Mouse (Mus musculus) gastrocnemius, postnatal 14 days (tissue): Measurements from ENCODE around the gene Cdk5r1. TPM values are rescaled to one million over a fixed set of nuclear protein-coding genes. Genes with fewer than 3 reads are reported as not detected.
A peak's percentile ranks its signal among the peaks of the same experiment; 100 is the strongest.
"Not testable (repeated sequence)": the region's sequence is repeated elsewhere in the genome, so short reads cannot be mapped to it uniquely, and the experiment has no call there.

Experiments
- DNase-seq: peaks from one replicate; pipeline ENCODE4 v3.0.0; 2021; ENCODE audit warnings: mixed read lengths
- intact Hi-C: fragments of 180-260 bp; cut with DNase I; formaldehyde crosslinking; loops from one replicate; pipeline ENCODE4 v1.15.1; 2025; ENCODE audit warnings: low total_unique reads
- long read RNA-seq, 2 experiments: library from polyadenylated mRNA; stranded (forward); transcript quantifications; one replicate each; pipeline ENCODE4 v2.0.0; 2021
- total RNA-seq, 2 experiments: library from RNA; stranded (reverse); gene quantifications; 2 replicates each; pipeline ENCODE4 v1.2.3; 2021

Gene Cdk5r1
- total RNA-seq: 1 to 10 TPM; 1.5 to 3.0 TPM
- long read RNA-seq, experiment 1: 0 reads
- long read RNA-seq, experiment 2, full-length matches to known transcripts: 1 of 1 reads
- long read RNA-seq, experiment 2, partial matches to known transcripts: 0 of 1 reads
- long read RNA-seq, experiment 2, other reads (novel, unspliced or antisense): 0 of 1 reads

DNA sequence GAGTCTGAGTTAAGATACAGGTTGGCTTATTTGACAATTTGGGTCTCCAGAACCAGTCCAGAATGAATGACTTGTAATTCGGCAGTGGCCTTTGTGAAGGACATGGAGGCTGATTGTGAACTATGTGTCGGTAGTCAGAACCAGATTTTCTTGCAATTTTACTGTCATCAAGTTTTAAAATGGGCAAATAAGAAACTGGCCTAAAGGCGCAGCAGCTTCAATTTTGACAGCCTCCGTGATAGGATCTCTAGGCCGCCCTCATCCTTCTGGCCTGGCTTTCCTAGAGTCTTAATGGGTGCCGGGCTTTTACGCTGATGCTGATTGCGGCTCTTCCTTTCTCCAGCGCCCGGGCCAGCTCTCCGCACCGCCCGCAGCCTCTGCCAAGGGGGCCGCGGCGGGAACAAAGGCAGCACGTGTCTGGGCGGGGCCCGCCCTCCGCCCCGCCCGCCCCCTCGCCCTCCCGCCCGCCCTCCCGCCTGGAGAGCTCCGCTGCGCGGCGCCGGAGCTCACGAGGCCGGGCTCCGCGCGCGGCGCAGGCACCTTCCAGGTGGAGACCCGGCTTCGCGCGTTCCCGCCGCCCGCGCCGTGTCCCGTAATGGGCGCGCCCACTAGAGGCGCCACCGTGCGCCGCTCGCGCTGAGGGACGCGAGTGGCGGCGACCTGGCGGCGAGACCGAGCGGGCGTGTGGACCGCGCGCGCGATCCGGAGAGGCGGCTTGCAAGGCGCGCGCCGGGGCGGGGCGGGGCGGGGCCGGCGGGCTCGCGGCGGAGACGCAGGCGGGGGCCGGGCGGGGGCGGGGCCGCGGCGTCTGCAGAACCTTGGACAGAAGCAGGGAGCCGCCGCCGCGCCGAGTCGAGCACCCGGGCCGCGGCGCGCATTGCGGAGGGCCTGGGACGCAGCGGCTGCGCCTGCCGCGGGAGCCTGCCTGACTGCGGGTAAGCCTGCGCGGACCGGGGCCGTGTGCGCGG is at the start of gene Cdk5r1:
TSS of gene Cdk5r1 (plus strand) at position 802 of the 968 bp plus-strand sequence.
- intact Hi-C loops: no loop called here
- DNase-seq: peak; percentile 84

DNA sequence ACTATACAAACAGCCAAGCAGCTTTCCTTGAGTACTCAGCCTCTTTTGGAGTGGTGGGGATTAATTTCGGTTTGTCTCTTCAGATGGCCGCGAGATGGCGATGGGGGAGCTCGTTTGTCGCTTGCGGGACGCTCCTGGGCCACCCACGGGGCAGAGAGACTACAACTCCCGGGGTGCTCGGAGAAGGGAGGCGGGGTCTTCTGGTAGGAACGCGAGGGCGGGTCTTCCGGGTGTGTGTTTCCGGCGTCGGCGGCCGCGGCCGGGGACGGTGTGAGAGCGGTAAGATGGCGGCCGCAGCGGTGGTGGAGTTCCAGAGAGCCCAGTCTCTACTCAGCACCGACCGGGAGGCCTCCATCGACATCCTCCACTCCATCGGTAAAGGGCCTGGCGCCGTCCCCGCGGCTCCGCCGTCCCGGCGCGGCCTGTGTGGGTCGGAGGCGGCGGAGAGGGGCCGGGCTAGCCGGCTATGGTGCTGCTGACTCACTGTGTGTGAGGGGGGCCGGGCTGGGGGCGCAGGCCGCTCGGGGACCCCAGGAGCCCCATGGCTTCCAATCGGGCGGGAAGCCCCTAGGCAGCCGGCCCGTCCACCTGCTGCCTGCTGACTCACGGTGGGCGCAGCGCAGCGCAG is 48.3 kb upstream of the Cdk5r1 start, which contains the start of gene Psmd11:
TSS of gene Psmd11 (plus strand) at position 235 of the 628 bp plus-strand sequence.
- intact Hi-C loops: loop anchor here (5.0 kb wide), 1 partner anchor 244 kb away; no protein-coding TSS in a partner anchor
- peak; percentile 98 for DNase-seq

DNA sequence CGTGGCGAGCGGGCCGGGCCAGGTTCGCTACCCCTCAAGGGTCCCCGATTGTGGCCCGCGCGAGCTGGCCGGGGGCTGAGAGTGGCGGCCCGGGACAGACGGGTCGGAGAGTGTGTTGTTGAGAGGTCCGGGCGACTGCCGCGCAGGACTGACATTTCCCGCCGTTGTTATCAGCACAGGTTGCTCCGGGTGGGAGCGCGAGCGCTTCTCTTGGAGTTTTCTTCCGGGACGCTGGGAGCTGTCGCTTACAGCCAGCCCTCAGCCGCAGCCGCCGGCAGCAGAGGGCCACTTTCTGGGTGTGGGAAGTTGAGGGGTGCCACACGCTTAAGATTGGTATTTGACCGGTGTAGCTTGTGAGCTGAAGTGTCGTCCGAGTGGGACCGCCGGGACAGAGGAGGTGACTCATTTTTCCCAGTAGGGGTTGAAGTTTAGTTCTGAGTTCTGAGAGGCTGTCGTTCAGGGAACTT is 47.8 kb upstream of the Cdk5r1 start:
- intact Hi-C loops: loop anchor here (5.0 kb wide), 1 partner anchor 243 kb away; no protein-coding TSS in a partner anchor
- DNase-seq: peak; percentile 24

DNA sequence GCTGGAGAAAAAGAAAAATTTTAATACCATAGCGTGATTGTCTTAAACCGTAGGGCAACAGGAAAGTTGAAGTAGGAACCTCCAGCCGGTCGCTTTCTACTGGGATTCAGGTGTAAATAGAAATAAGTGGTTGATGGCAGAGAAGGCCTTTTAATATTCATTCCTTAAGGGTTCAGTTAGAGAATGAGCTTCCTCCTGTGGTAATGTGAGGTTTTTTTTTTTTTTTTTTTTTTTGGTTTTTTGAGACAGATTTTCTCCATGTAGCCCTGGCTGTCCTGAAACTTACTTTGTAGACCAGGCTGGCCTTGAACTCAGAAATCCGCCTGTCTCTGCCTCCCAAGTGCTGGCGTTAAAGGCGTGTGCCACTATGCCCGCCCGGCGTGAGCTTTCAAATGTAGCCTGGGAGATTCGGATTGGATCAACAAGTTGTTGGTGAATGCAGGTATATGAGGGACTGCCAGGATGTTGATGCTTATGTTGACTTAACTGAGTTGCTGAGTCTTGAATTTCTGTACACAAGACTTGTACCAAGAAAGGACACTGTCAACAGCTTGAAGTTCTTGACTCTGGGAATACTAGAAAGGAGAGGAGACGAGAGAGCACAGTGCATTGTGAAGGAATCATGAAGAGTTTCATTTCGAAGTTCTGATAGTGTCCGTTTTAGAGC is 47.2 kb upstream of the Cdk5r1 start:
- intact Hi-C loops: loop anchor here (5.0 kb wide), 1 partner anchor 243 kb away; no protein-coding TSS in a partner anchor
- no peak for DNase-seq

DNA sequence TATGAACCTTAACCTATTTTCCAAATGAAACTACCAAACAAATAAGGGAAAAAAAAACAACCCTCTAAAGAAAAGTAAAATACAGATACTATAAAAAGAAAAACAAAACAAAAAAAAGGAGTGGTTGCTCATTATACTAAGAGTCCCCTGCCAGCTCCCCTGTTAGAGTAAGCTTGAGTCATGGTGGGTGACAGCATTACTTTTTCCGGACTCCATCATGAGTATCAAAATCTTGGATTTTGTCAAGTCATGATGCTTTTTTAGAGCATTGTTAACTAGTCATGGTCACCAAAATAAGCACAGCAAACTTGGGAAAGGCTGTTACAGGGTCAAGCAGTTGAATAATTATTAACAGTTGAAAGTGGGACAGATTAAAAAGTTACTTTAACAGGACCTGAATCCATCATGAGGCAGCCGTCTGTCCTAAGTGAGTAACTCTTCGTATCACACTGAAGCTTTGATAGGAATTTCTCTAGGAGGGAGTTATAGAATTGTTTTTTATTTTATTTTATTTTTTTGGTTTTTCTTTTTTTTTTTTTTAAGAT is 46.4 kb upstream of the Cdk5r1 start:
- DNase-seq: no peak
- intact Hi-C loops: no loop called here

DNA sequence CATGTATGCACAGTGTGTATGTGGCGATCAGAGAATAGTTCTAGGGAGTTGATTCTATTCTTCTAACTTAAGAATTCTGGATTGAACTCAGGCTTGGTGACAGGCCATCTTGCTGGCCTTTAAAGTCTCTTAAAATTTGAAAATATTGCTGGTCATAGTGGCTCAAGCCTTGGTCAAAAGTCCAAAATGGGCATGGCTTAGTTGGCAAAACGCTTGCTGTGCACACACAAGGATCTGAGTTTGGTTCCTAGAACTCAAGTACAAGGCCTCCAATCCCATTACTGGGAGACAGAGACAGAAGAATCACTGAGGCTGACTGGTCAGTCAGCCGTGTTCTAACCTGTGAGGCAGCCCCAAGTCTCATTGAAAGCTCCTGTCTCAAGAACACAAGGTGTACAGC is 29.9 kb upstream of the Cdk5r1 start:
- intact Hi-C loops: no loop called here
- no peak for DNase-seq

DNA sequence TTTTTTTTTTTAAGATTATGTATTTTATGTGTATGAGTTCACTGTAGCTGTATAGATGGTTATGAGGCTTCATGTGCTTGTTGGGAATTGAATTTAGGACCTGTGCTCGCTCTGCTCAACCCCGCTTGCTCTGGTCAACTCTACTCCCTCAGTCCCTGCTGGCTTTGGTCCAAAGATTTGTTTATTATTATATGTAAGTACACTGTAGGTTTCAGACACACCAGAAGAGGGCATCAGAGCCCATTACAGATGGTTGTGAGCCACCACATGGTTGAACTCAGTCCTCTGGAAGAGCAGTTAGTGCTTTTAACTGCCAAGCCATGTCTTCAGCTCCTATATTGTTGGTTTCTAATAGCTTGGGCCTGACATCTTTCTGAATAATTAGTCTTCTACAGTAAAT is 27.0 kb upstream of the Cdk5r1 start:
- DNase-seq: no peak
- intact Hi-C loops: no loop called here

DNA sequence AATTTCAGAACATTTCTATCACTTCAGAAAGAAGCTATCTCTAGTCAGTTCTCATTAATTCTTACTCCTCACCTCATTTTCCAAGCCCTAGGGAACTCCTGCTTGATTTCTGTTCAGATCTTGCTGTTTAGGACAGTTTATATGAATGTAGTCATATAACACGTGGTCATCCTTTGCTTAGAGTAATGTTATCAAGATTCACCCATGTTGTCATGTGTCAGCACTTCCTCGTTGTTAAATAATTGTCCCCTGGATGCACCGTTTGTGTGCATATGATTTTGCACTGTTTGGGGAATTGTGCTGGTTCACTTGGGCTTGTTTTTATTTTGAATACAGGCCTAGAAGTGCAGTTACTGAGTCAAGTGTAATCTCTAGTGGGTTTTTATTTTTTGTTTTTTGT is 24.6 kb upstream of the Cdk5r1 start:
- DNase-seq: no peak
- intact Hi-C loops: no loop called here

DNA sequence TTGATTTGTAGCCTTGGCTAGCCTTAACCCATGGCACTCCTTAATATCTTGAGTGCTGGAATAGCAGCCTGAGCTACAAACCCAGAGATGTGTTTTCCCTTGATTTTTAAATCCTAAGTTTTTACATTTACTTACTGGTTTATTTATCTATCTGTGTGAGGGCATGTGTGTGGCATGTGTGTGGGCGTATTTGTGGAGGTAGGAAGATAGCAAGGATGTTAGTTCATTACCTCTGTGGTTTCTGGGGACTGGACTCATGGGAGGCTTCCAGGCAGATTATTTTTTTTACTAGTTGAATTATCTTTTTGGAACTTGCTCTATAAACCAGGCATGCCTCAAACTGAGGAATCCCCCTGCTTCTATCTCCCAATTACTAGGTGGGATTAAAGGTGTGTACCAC is 23.6 kb upstream of the Cdk5r1 start:
- no peak for DNase-seq
- intact Hi-C loops: no loop called here

DNA sequence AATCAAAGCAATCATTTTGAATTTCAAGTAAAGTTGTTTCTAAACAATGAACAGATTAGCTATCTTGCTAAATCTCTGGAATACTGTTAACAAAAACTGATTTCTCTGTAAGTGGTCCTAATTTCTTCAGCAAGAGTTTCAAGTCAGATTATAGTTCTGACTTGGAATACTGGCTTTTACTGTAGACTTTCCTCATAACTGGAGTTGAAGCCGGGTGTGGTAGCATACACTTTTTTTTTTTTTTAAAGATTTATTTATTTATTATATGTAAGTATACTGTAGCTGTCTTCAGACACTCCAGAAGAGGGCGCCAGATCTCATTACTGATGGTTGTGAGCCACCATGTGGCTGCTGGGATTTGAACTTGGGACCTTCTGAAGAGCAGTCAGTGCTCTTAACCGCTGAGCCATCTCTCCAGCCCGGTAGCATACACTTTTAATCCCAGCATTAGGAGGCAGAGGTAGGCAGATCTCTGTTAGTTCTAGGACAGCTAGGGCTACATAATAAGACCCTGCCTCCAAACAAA is 13.2 kb upstream of the Cdk5r1 start:
- DNase-seq, intact Hi-C loops: not testable (repeated sequence)

DNA sequence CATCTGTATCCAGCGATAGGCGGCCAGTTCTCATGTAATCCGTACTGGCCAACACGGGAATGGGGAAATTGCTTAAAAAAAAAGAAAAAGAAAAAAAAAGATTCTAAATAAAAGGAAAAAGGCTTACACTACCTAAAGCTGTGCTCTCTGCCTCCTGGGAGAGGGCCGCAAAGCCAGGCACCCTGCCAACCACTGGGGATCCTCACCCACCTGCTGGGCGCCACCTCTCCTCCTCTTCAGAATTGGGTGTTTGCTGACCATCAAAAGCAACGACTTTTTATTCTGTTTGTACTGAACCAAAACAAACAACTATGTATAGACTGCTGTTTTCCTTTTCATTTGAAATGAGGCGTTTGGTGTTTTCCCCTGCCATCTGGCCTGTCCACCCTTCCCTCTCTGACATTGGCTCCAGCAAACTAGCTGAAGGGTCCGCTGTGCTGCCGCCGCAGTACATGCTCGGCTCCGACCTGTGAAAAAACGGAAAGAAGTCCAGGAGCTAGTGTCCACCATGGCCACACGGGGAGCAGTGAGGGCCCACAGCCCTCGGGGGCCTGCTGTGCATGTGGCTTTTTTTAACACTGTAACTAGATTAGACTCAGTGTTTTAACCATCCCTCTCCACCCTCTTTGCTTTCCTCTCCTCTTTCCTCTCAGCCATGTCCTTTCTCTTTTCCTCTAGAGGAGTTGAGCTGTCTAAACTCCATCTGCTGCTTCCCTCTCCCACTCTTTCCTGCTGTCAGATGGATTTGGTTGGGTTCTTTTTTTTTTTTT is 4.8 kb upstream of the Cdk5r1 start:
- intact Hi-C loops: no loop called here
- DNase-seq: no peak

DNA sequence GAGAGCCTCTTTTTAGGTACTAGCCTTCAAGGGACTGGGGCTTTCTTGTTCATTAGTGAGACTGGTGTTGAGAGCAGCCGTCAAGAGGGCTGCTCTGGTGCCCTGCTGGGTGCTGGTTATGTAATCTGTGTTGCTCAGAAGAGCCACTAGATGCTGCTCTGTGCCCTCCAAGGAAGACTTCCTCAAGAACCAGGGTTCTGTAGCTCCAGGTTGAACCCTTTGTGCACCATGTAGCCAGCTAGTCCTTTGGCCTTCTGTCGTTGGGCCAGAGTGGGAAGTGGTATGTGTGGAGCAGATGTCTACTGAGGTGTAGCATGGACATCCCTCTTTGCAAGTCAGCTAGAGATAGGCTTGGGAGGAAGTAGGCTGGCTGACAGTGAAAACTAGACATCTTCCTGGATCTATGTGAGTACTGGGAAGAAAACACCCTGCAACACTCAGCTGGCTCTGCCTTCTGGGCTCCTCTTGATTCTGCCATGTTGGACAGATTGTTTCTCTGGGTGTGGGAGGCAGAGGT is 2.6 kb upstream of the Cdk5r1 start:
- DNase-seq: no peak
- intact Hi-C loops: no loop called here

DNA sequence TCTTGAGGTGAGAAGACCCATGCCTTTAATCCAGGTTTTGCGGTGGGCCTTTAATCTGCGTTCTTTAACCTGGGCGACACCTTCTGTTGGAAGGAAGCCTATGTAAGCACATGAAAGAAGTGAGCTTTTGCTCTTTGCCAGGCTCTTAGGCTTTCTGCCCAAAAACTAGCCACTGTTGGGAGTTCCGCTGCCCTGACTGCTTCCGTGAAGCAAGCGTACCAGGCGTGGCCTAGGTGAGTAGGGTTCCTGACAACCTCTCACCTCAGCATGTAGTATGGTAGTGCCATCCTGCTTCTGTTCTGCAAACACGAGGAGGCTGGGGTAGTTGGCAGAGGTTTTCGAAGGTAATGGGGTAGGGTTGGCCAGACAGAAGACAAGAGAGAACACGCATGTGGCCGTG is 2.0 kb upstream of the Cdk5r1 start:
- intact Hi-C loops: no loop called here
- no peak for DNase-seq

DNA sequence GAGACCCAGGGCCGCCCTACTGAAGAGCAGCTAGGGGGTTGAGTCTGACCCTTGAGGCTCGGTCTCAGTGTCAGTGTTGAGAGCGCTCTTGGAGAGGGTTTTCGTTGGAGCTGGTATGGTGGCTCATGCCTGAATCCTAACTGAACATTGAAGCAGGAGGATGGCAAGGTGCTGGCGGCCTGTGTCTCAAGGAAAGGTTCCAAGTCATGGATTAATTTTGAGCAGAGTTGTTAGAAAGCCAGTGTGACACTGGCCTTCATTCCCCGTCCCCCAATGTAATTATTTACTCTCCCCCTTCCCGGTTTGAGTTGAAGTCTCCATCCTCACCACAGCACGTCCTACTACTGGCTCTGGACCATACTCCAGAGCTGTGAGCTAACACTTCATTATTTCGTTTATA is 1.3 kb upstream of the Cdk5r1 start:
- intact Hi-C loops: no loop called here
- DNase-seq: no peak

DNA sequence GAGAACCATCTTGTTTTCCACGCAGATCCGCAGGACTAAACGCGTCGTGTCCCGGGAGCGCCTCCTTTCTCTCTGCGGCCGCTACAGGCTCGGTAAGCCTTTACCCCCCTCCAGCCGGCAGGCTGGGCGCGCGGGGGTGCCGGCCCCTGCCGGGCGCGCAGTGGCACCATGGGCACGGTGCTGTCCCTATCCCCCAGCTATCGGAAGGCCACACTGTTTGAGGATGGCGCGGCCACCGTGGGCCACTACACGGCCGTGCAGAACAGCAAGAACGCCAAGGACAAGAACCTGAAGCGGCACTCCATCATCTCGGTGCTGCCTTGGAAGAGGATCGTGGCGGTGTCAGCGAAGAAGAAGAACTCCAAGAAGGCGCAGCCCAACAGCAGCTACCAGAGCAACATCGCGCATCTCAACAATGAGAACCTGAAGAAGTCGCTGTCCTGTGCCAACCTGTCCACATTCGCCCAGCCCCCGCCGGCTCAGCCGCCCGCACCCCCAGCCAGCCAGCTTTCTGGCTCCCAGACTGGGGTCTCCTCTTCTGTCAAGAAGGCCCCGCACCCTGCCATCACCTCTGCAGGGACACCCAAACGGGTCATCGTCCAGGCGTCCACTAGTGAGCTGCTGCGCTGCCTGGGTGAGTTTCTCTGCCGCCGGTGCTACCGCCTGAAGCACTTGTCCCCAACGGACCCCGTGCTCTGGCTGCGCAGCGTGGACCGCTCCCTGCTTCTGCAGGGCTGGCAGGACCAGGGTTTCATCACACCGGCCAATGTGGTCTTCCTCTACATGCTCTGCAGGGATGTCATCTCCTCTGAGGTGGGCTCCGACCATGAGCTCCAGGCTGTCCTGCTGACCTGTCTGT is 747 bp downstream of the Cdk5r1 start:
- DNase-seq: no peak
- intact Hi-C loops: no loop called here

DNA sequence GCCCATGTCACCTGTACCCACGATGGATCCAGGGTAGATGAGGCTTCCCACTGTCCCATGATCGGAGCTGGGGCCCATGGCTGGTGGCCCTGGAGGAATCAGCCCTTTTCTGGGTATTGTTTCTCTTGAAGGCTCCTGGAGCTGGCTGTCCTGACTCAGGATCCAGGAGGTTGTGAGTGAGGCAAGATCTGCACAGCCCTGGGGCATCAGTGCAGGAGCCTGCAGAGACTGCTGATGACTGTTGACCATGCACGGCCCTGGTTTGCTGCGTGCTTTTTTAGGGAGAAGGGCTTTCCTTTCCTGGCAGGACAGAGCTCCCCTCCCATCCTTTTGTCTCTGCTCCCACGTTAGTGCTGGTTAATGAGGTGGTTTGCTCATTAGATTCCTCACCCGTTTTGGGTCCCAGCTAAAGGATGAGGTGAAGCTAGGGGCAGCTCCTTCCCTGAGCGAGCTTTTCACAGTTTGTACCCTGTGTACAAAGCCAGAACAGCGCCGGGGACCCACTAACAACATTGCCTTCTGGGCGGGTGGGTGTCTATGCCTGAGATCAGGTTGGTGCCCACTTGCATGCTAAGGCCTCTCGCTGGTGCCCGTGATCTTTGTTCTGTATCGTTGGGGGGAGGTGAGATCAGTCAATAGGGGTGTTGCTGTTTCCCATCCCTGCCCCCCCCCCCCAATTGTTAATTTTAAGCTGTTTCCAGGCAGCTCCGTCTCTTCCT is 2.0 kb downstream of the Cdk5r1 start:
- DNase-seq: no peak
- intact Hi-C loops: no loop called here

DNA sequence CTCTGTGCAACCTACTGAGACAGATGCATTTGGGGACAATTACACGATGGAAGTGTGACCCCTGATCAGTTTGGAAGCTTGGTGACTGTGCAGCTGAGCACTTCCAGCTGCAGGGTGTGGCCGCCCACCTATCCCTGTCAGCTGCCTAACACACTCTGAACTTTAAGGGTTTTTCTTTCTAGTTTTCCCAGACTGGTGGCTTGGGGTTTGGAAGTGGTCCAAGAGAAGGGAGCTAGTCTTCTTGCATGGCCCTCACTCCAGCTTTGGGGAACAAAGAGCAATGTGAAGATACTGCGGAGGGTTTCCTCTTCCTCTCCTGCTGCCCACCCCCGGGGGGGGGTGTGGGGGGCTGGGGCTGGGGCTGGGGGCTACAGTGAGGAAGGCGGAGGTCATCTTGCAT is 2.6 kb downstream of the Cdk5r1 start:
- DNase-seq: no peak
- intact Hi-C loops: no loop called here
